Mouse (Mus musculus): Measurements from ENCODE around the gene Mymx. TPM values are rescaled to one million over a fixed set of nuclear protein-coding genes. Genes with fewer than 3 reads are reported as not detected.

Mymx gene
- polyA plus RNA-seq, 1 experiment: not detected

GRCm38 (mm10) chr17:45573780-45574123, 28.1 kb downstream of the Mymx start:
- DNase-seq (ENCODE audit: extremely low spot score in 1 of 2, low spot score in 1 of 2): peak; percentile 94 to 98

- peak; percentile 96 to 100 for DNase-seq (ENCODE audit: extremely low spot score in 1 of 2, low spot score in 1 of 2)
Observed at GRCm38 (mm10) chr17:45573087-45573779, 28.7 kb downstream of the Mymx start, which contains the start of gene Hsp90ab1. TSS of gene Hsp90ab1 (minus strand) at chr17:45573271.

GRCm38 (mm10) chr17:45572103-45573086, 29.5 kb downstream of the Mymx start:
- DNase-seq (ENCODE audit: extremely low spot score in 1 of 2, low spot score in 1 of 2): peak in 1 of 2 experiments; percentile 74

DNA sequence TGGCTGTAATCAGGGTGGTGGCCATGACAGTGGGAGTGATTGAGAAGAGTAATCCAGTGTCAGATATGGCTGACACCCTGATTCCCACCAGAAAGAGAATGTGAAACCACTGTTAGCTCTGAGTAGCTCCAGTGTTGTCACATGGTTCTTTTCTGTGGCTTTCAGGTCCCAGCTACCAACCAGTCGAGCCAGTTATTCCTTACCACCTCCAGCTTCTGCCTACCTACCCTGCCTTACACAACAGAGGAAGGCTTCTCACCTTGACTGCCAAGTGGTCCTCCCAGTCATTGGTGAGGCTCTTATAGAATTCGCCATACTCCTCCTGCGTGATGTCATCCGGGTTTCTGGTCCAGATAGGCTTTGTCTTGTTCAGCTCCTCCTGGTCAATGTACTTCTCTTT, 31.9 kb downstream of the Mymx start:
- DNase-seq (ENCODE audit: extremely low spot score in 1 of 2, low spot score in 1 of 2): no peak

- DNase-seq (ENCODE audit: extremely low spot score in 1 of 2, low spot score in 1 of 2): no peak
Observed at GRCm38 (mm10) chr17:45568990-45569389, 32.9 kb downstream of the Mymx start.

DNA sequence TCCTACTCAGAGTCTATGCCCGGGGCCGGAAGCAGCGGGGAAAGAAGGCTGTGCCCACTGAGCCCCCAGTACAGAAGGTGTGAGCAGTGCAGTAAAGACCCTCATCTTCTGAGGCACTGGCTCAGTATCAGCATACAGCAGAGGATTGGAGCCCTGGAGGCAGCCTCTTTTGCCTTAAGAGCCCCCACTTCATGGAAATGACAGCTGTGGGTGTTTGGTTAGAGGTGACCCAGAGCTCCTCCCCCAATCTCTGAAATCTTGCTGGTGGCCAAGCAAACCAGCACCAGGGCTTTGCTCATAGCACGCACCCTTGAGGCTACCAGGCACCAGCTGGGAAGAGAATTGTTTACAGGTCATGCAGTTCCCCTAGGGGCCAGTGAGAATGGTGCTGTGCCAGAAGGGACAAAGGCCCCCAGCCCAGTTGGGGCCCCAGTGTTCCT, 34.7 kb downstream of the Mymx start:
- no peak for DNase-seq (ENCODE audit: extremely low spot score in 1 of 2, low spot score in 1 of 2)

- DNase-seq (ENCODE audit: extremely low spot score in 1 of 2, low spot score in 1 of 2): no peak
Observed at GRCm38 (mm10) chr17:45566360-45567161, 35.3 kb downstream of the Mymx start.

GRCm38 (mm10) chr17:45566031-45566359, 35.9 kb downstream of the Mymx start:
- DNase-seq (ENCODE audit: extremely low spot score in 1 of 2, low spot score in 1 of 2): no peak

GRCm38 (mm10) chr17:45565103-45565502, 36.8 kb downstream of the Mymx start:
- DNase-seq (ENCODE audit: extremely low spot score in 1 of 2, low spot score in 1 of 2): no peak

- DNase-seq (ENCODE audit: extremely low spot score in 1 of 2, low spot score in 1 of 2): no peak
Observed at GRCm38 (mm10) chr17:45564531-45565084, 37.3 kb downstream of the Mymx start.

- peak; percentile 78 to 93 for DNase-seq (ENCODE audit: extremely low spot score in 1 of 2, low spot score in 1 of 2)
Observed at GRCm38 (mm10) chr17:45563655-45564530, 38.0 kb downstream of the Mymx start, which contains the start of gene Slc35b2. TSS of gene Slc35b2 (plus strand) at chr17:45563874.

DNA sequence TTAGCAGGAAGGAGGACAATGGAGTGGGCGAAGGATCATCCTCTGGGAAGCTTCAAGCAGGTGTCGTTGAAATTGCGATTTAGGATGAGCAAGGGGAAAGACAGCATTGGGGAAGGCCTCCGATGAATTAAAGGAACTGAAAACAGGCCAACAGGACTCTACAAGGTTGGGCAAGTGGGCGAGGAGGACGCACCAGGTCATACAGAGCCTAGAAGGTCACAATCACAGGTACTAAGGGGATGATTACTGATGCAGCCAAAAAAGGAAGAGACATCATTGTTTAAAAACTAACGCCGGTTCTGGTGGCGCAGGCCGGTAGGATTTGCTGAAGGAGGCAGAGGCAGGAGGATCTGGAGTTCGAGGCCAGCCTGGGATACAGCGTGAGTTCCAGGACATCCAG, 38.7 kb downstream of the Mymx start:
- DNase-seq (ENCODE audit: extremely low spot score in 1 of 2, low spot score in 1 of 2): no peak

GRCm38 (mm10) chr17:45559732-45560525, 42.0 kb downstream of the Mymx start:
- DNase-seq (ENCODE audit: extremely low spot score in 1 of 2, low spot score in 1 of 2): no peak

GRCm38 (mm10) chr17:45557998-45558862, 43.7 kb downstream of the Mymx start:
- DNase-seq (ENCODE audit: extremely low spot score in 1 of 2, low spot score in 1 of 2): no peak

DNA sequence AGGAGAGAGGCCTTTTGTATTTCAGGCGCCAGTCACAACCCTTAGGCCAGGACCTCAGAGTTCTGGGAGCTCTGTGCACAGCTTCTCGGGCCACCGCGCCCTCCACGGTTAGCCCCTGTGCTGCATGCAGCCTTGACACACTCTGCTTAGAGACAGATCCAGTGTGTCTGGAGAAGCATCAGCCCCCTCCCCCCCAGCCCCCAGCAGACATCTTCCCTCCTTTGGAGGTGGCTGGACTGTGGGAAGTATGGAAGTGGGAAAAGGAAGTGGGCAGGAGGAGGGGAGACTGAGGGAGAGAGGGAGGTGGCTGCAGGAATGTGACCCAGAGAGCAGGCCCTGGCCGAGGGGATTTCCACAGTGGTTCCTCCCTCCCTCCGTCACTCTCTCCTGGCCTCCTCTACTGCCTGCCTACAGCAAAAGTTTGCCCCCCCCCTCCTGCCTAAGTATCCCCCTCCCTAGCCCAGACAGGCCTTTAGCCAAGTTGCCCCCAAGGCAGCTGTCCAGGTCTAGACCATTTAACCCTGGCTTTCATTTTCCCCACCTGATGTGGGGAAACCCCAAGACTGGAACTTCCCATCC, 44.6 kb downstream of the Mymx start:
- no peak for DNase-seq (ENCODE audit: extremely low spot score in 1 of 2, low spot score in 1 of 2)

- no peak for DNase-seq (ENCODE audit: extremely low spot score in 1 of 2, low spot score in 1 of 2)
Observed at GRCm38 (mm10) chr17:45556514-45557245, 45.2 kb downstream of the Mymx start.

GRCm38 (mm10) chr17:45556107-45556489, 45.8 kb downstream of the Mymx start:
- DNase-seq (ENCODE audit: extremely low spot score in 1 of 2, low spot score in 1 of 2): no peak

All from frontal cortex, adult 2 months (tissue).